Mouse (Mus musculus) CH12.LX (cell line): ENCODE measurements around the gene Smtn. TPM values are rescaled to one million over a fixed set of nuclear protein-coding genes. Genes with fewer than 3 reads are reported as not detected.

Experiments
- DNase-seq: peaks from one replicate; pipeline ENCODE4 v3.0.0-alpha.2; 2013; ENCODE audit errors: extremely low read depth
- H3K27ac ChIP-seq: 2 replicates; pipeline ENCODE4 v1.5.1; 2012; ENCODE audit warnings: low read depth, mild to moderate bottlenecking, control low read depth, moderate library complexity; ENCODE audit not compliant: insufficient read depth
- H3K27me3 ChIP-seq: replicated peaks from 2 replicates; pipeline ENCODE3; 2012; ENCODE audit warnings: inconsistent platforms
- H3K36me3 ChIP-seq, 2 experiments: replicated peaks in 1 of 2; 2 replicates each; pipeline versions ENCODE3 to v1.6.1; 2012; ENCODE audit warnings: inconsistent platforms in 1 of 2, low read length in 1 of 2, mild to moderate bottlenecking in 1 of 2, mixed read lengths in 1 of 2, moderate library complexity in 1 of 2; ENCODE audit not compliant: control insufficient read depth in 1 of 2, insufficient read depth in 1 of 2
- H3K4me1 ChIP-seq, 2 experiments: 2 replicates each; pipeline ENCODE4 v1.6.1; 2012; ENCODE audit warnings: inconsistent platforms in 1 of 2, moderate library complexity in 1 of 2; ENCODE audit not compliant: insufficient read depth in 2 of 2, control insufficient read depth in 1 of 2
- H3K4me2 ChIP-seq: 2 replicates; pipeline ENCODE4 v1.6.1; 2012; ENCODE audit warnings: low read depth, mild to moderate bottlenecking, control low read depth; ENCODE audit not compliant: poor library complexity, insufficient read depth, severe bottlenecking
- H3K4me3 ChIP-seq, 3 experiments: fragments of 150-350 bp in 1 of 3; sonication (generic) in 1 of 3; replicated peaks in 1 of 3; 2 replicates each; pipeline versions ENCODE3 to v1.5.1; 2011 to 2012; ENCODE audit warnings: low read depth in 2 of 3, low read length in 2 of 3, mild to moderate bottlenecking in 2 of 3, moderate library complexity in 2 of 3, control low read depth in 1 of 3, improper control_type of control experiment in 1 of 3, inconsistent platforms in 1 of 3, mixed read lengths in 1 of 3; ENCODE audit not compliant: poor library complexity in 1 of 3
- H3K79me2 ChIP-seq: replicated peaks from 2 replicates; pipeline ENCODE4 v1.6.1; 2012; ENCODE audit warnings: mild to moderate bottlenecking, moderate library complexity; ENCODE audit not compliant: control insufficient read depth, poor library complexity, insufficient read depth, severe bottlenecking; ENCODE audit errors: extremely low read depth
- H3K9ac ChIP-seq: 2 replicates; pipeline ENCODE4 v1.6.1; 2012; ENCODE audit warnings: low read depth, mild to moderate bottlenecking, control low read depth, moderate library complexity; ENCODE audit not compliant: insufficient read depth
- H3K9me3 ChIP-seq: replicated peaks from 2 replicates; pipeline ENCODE3; 2012; ENCODE audit warnings: low read length, inconsistent platforms, mixed read lengths
- BHLHE40 ChIP-seq: IDR thresholded peaks from 2 replicates; pipeline ENCODE4 v1.6.1; 2011; ENCODE audit warnings: mild to moderate bottlenecking, low read depth, low read length, improper control_type of control experiment
- CHD1 ChIP-seq: IDR thresholded peaks from 2 replicates; pipeline ENCODE4 v1.6.1; 2012; ENCODE audit warnings: low read depth, low read length, improper control_type of control experiment, inconsistent platforms
- CHD2 ChIP-seq: IDR thresholded peaks from 2 replicates; pipeline ENCODE4 v1.6.1; 2011; ENCODE audit warnings: low read length, improper control_type of control experiment
- E2F4 ChIP-seq: IDR thresholded peaks from 2 replicates; pipeline ENCODE4 v1.6.1; 2011; ENCODE audit warnings: low read depth, low read length, improper control_type of control experiment; ENCODE audit not compliant: insufficient replicate concordance
- EP300 ChIP-seq: IDR thresholded peaks from 2 replicates; pipeline ENCODE4 v1.6.1; 2011; ENCODE audit warnings: low read length, improper control_type of control experiment
- HCFC1 ChIP-seq: IDR thresholded peaks from 2 replicates; pipeline ENCODE4 v1.6.1; 2012; ENCODE audit warnings: low read depth, mild to moderate bottlenecking, inconsistent platforms, low read length, improper control_type of control experiment
- IRF4 ChIP-seq: IDR thresholded peaks from 2 replicates; pipeline ENCODE4 v1.6.1; 2014; ENCODE audit warnings: low read depth, mild to moderate bottlenecking, inconsistent platforms, low read length, improper control_type of control experiment
- JUN ChIP-seq: IDR thresholded peaks from 2 replicates; pipeline ENCODE4 v1.6.1; 2011; ENCODE audit warnings: low read depth, mild to moderate bottlenecking, low read length, improper control_type of control experiment, moderate library complexity; ENCODE audit not compliant: insufficient read depth
- JUND ChIP-seq: conservative IDR thresholded peaks from 2 replicates; pipeline ENCODE4 v1.6.1; 2011; ENCODE audit warnings: low read depth, low read length, improper control_type of control experiment
- MAFK ChIP-seq: IDR thresholded peaks from 2 replicates; pipeline ENCODE4 v1.6.1; 2011; ENCODE audit warnings: low read length, improper control_type of control experiment; ENCODE audit not compliant: insufficient replicate concordance
- MAX ChIP-seq: IDR thresholded peaks from 2 replicates; pipeline ENCODE4 v1.6.1; 2011; ENCODE audit warnings: low read length, improper control_type of control experiment
- MAZ ChIP-seq: IDR thresholded peaks from 2 replicates; pipeline ENCODE4 v1.6.1; 2012; ENCODE audit warnings: low read depth, mild to moderate bottlenecking, inconsistent platforms, low read length, improper control_type of control experiment, moderate library complexity
- MEF2A ChIP-seq: IDR thresholded peaks from 2 replicates; pipeline ENCODE4 v1.6.1; 2014; ENCODE audit warnings: low read depth, mild to moderate bottlenecking, inconsistent platforms, low read length, improper control_type of control experiment, borderline replicate concordance
- MYC ChIP-seq: IDR thresholded peaks from 2 replicates; pipeline ENCODE4 v1.6.1; 2011; ENCODE audit warnings: low read depth, mild to moderate bottlenecking, improper control_type of control experiment, low read length
- NELFE ChIP-seq: IDR thresholded peaks from 2 replicates; pipeline ENCODE4 v1.6.1; 2011; ENCODE audit warnings: low read depth, low read length, improper control_type of control experiment
- NRF1 ChIP-seq: IDR thresholded peaks from 2 replicates; pipeline ENCODE4 v1.6.1; 2014; ENCODE audit warnings: low read depth, mild to moderate bottlenecking, inconsistent platforms, low read length, improper control_type of control experiment, moderate library complexity
- PAX5 ChIP-seq: IDR thresholded peaks from 2 replicates; pipeline ENCODE4 v1.6.1; 2012; ENCODE audit warnings: low read length, inconsistent platforms, mixed read lengths
- POLR2AphosphoS2 ChIP-seq: IDR thresholded peaks from 2 replicates; pipeline ENCODE4 v1.6.1; 2011; ENCODE audit warnings: low read depth, low read length, improper control_type of control experiment
- RAD21 ChIP-seq: IDR thresholded peaks from 2 replicates; pipeline ENCODE4 v1.6.1; 2011; ENCODE audit warnings: low read depth, mild to moderate bottlenecking, low read length, improper control_type of control experiment, moderate library complexity
- UBTF ChIP-seq: IDR thresholded peaks from 2 replicates; pipeline ENCODE4 v1.6.1; 2012; ENCODE audit warnings: low read depth, mild to moderate bottlenecking, inconsistent platforms, low read length, improper control_type of control experiment, moderate library complexity
- USF1 ChIP-seq: IDR thresholded peaks from 2 replicates; pipeline ENCODE4 v1.6.1; 2014; ENCODE audit warnings: low read depth, mild to moderate bottlenecking, inconsistent platforms, low read length, improper control_type of control experiment
- USF2 ChIP-seq: conservative IDR thresholded peaks from 2 replicates; pipeline ENCODE4 v1.6.1; 2011; ENCODE audit warnings: low read depth, low read length, improper control_type of control experiment
- ZKSCAN1 ChIP-seq: IDR thresholded peaks from 2 replicates; pipeline ENCODE4 v1.6.1; 2012; ENCODE audit warnings: low read depth, inconsistent platforms, low read length, improper control_type of control experiment, borderline replicate concordance
- ZMIZ1 ChIP-seq: IDR thresholded peaks from 2 replicates; pipeline ENCODE4 v1.6.1; 2012; ENCODE audit warnings: low read depth, mild to moderate bottlenecking, inconsistent platforms, low read length, improper control_type of control experiment
- ZNF384 ChIP-seq: IDR thresholded peaks from 2 replicates; pipeline ENCODE4 v1.6.1; 2012; ENCODE audit warnings: low read depth, low read length, improper control_type of control experiment, inconsistent platforms
- dilution Hi-C: fragments of 300-500 bp; cut with MboI; formaldehyde crosslinking; loops from 2 replicates; pipeline ENCODE4 v1.14.3; 2020; ENCODE audit warnings: low sequenced_read_pairs; ENCODE audit not compliant: extremely low pct_unique_long_range_greater_than_20kb, extremely low pct_ligation_motif_present
- in situ Hi-C: fragments of 300-500 bp; cut with MboI; formaldehyde crosslinking; loops from 3 replicates; pipeline ENCODE4 v1.14.3; 2019; ENCODE audit warnings: low sequenced_read_pairs, low pct_ligation_motif_present, low pct_unique_long_range_greater_than_20kb, mixed read lengths
- polyA plus RNA-seq: library from polyadenylated mRNA; unstranded; fragments of >175 nt; gene quantifications from 2 replicates; pipeline ENCODE4 v1.2.1, GENCODE M21; 2012; ENCODE audit warnings: low read depth; ENCODE audit not compliant: insufficient read length
- total RNA-seq, 2 experiments: library from RNA; depleted of rRNA; stranded (reverse); fragments of 300-350 nt in 1 of 2; fragments of >200 nt in 1 of 2; gene quantifications; 2 replicates each; pipeline ENCODE4 v1.2.3; 2012 to 2014

Gene Smtn
- total and polyA plus RNA-seq, 3 experiments: 0.58 to 5.3 (median 3.1) TPM

DNA sequence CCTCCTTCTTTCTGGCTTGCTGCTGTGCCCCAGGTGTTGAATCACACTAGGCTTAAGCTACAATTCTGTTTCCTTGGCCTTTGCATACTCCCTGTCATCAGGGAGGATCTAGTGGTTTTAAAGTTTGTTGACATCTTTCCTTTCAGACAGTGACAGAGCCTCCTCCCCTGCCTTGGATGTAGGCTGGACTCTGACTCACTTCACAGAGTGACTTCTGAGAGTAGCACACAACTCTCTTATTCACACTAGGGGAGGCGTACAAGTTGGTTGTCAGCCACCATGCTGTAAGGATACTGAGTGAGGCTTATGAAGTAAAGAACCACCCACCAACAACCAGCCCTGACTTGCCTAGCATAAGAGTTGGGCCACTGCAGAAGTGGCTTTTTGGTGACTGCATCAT, 27.5 kb upstream of the Smtn start:
- DNase-seq: no peak
- Histone ChIP-seq H3K9ac (no peak overlapping the region), H3K4me1 (peaks cover under 1 to 6% of the 10 kb centered on the region in 2 experiments; a peak in 3 of 4 replicates), H3K79me2 (no peaks in the 10 kb centered on the region), H3K36me3 (no peaks in the 10 kb centered on the region), H3K27ac (no peak overlapping the region), H3K9me3 (peaks cover 7% of the 10 kb centered on the region), H3K27me3 (no peaks in the 10 kb centered on the region), H3K4me3 (no peak overlapping the region), H3K4me2 (no peak overlapping the region)
- dilution Hi-C loops: no loop called here
- TF ChIP-seq USF1 (no peak), HCFC1 (no peak), JUN (no peak), POLR2AphosphoS2 (no peak), UBTF (no peak), E2F4 (no peak), MAFK (no peak), ZNF384 (no peak), ZMIZ1 (no peak), ZKSCAN1 (no peak), MEF2A (no peak), IRF4 (no peak), RAD21 (no peak), MAZ (no peak)
- in situ Hi-C loops: no loop called here

DNA sequence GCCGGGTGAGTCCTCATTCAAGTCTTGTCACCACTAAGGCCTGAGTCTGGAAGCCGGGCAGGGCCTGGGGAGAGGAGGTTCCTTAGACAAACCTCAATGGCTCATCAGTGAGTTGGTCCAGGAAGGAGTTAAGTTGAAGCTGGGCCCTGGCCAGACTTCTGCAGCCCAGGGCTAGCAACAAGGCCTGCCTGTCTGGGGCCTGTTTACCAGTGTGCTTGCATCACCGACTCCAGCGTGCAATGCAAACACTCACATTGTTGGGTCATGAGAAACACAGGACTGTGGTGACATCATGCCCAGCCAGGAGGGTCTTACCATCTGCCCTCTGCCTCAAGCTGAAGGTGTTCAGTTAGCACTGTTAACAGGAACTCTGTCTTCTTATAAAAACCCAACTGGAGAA, 25.6 kb upstream of the Smtn start:
- no peaks in the 10 kb centered on the region for H3K36me3 ChIP-seq
- peaks cover 0 to 5% of the 10 kb centered on the region in 2 experiments; a peak in 1 of 4 replicates for H3K4me1 ChIP-seq
- DNase-seq: no peak
- no peaks in the 10 kb centered on the region for H3K9me3 ChIP-seq
- TF ChIP-seq CHD1: no peak
- TF ChIP-seq MAX: no peak
- TF ChIP-seq BHLHE40: no peak
- no peak for TF ChIP-seq JUND
- TF ChIP-seq PAX5: no peak
- TF ChIP-seq UBTF: no peak
- no peak for TF ChIP-seq IRF4
- no peak for TF ChIP-seq NRF1
- TF ChIP-seq USF2: no peak
- TF ChIP-seq NELFE: no peak
- no peak for TF ChIP-seq CHD2
- no peak for TF ChIP-seq EP300
- TF ChIP-seq E2F4: no peak
- no peak for TF ChIP-seq MYC
- H3K79me2 ChIP-seq: no peaks in the 10 kb centered on the region
- dilution Hi-C loops: no loop called here
- no peak overlapping the region for H3K27ac ChIP-seq
- no peak overlapping the region for H3K4me2 ChIP-seq
- no peak overlapping the region for H3K4me3 ChIP-seq
- H3K9ac ChIP-seq: no peak overlapping the region
- in situ Hi-C loops: no loop called here
- no peaks in the 10 kb centered on the region for H3K27me3 ChIP-seq
